Mouse (Mus musculus) 3T3-L1 (cell line): Measurements from ENCODE around the gene B430305J03Rik.
A peak's percentile ranks its signal among the peaks of the same experiment; 100 is the strongest.

ENCODE experiments used
- DNase-seq: peaks from one replicate; pipeline ENCODE4 v3.0.0-alpha.2; 2015; ENCODE audit warnings: low read depth, low spot score

B430305J03Rik gene

DNA sequence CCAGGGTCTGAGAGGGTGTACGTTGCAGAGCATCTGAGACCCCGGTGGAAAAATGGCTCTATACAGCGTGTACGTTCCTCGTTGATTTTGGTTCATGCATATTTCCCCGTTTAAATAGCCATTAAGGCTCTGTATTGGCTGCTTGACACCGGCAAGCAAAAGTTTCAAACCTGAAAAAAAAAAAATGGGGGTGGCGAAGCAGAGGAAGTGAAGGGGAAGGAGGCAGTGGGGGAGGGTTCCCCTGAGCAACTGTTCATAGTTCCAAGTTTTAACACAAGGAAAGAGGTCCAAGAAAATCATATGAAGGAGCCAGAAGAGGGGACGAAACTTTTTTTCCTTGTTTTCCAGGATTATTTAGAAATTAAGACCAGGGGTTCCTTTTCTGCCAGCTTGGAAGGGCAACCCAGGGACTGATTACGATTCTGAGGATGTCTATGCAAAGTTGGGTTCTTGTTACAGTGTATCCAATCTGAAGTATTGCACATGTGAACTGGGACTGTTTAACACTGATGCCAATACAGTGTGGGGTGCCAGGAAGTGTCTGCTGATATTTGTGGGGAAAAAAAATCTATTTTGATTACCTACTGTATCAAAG lies at the start of gene B430305J03Rik:
TSS of gene B430305J03Rik (minus strand) at position 173 of the 595 bp plus-strand sequence.
- peak; percentile 55 for DNase-seq

DNA sequence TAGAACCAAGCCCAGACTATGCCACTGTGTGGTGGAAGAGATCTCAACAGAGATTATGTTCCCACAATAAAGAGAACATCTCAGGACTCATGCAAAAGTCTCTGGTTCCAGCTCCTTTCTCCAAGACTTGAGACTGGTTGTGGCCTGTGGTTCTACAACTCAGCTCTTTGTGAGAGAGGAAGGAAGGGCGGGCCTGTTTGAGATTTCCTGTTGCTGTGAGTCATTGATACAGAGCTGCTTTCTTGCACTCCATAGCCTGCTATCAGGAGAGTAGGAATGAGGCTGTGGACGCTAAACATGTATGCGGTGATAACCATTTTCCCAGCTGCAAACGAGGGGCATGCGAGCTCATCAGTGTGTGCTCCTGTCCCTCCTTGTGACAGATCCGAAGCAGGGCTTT lies 43.9 kb upstream of the B430305J03Rik start:
- DNase-seq, result peak; percentile 68

DNA sequence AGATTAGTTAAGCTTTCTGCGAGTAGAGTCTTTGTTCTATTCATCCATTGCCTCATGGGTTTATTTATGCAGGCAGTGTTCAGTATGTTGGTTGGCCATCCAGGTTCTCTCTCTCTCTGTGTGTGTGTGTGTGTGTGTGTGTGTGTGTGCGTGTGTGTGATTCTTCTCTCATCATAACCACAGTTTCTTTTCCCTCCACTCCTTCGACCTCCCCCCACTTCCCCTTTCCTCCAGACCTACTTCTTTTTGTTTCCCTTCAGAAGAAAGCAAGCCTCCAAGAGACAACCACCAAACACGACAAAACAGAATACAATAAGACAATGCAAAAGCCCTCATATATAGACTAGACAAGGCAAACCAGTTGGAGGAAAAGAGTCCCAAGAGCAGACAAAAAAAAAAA lies 41.2 kb upstream of the B430305J03Rik start:
- no peak for DNase-seq

DNA sequence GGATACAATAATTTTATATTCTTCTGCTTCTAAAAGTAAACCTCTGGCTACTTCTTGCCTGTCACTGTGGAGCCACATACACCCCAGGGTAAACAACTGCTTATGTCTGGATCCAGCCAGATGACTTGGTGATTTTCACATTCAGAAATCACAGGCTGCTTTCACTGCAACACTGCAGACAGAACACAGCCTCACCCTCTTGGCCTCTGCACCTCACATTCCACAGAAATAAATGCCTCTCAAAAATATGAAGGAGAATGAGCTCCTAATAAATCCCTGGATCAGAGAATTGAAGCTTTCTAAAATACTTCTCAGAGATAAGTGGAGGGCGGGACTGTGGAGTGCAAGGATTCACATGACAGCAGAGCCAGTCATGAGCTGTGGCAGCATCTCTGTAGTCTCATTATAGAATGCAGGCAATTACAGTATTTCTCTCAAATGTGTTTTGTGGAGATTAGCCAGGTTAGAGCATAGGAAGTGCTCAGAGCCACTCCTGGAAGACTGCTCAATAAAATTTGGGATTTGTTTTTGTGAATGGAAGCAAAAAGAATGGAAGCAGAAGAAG lies 35.2 kb upstream of the B430305J03Rik start:
- peak; percentile 62 for DNase-seq

DNA sequence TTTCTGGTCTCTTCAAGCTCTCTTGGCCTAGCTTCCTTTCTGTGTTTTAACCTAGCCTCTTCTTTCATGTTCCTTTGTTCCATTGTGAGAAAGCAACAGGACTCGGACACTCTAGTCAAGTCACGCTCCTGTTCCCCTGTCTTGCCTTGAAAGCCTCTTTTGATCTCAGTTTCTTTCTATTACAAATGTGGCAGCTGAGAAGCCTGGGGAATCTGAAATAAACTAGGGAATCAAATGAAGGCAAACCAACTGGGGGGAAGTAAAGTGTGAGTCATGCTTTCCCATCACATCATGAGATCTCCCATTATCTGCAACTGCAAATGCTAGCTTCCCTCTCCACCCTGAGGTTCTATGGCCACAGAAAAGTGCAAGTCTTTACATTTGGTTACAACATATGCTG lies 31.0 kb upstream of the B430305J03Rik start:
- peak; percentile 60 for DNase-seq

DNA sequence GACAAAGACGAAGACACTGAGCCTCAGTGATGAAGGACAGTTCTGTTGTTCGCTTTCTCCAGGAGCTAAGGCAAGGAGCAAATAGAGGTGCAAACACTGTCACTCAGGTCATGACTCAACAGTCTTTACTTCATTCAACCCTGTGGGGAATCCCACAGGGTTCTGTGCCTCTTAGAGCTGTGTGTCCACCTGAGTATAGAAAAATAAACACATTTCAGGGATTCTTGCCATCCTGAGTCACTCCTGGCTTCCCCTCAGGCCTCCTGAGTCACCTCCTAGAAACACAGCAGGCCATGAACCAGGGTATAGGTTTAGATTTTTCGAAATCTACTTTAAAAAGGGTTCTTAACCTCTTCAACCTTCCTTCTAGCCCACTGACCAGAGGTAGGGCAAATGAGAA lies 29.6 kb upstream of the B430305J03Rik start:
- DNase-seq, result peak; percentile 91

- DNase-seq, result no peak
Measured at GRCm38 (mm10) chr3:61393520-61393919, 27.8 kb upstream of the B430305J03Rik start.

DNA sequence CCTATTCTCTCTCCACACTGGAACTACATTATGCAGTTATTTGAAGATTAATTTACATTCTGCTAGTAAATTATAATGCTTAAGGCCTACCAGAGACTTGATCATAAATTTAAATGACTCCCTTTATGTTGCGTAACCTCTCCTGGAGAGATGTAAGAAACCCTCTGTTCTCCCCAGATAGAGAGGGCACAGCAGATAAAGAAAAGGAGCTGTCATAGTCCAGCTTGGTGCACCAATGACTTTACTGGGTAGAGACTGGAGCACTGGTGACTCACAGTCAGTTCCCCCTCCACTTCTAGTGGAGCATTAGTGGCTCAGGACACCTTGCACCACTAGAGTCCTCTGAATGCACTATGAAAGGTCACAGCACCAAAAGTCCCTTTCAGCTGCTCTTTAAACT lies 27.1 kb upstream of the B430305J03Rik start:
- DNase-seq, result peak; percentile 31

GRCm38 (mm10) chr3:61391564-61391963 lies 25.8 kb upstream of the B430305J03Rik start:
- DNase-seq, result peak; percentile 87

DNA sequence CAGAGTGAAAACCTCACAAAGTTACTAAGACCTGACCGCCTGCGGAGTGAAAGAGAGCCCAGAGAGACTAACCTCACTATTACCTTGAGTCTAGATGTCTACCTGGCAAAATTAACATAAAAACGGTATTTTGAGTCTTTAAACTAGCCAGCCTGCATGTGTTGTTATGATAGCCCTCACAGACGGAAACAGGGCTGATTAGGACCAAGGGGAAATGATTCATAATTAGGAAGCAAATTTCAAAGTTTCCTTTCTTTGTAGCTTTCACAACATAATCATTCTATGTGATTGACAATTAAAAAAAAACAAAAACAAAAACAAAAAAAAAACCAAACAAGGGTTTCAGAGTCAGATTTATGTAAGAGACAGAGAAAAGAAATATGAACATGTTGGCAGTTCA lies 20.6 kb upstream of the B430305J03Rik start:
- no peak for DNase-seq

DNA sequence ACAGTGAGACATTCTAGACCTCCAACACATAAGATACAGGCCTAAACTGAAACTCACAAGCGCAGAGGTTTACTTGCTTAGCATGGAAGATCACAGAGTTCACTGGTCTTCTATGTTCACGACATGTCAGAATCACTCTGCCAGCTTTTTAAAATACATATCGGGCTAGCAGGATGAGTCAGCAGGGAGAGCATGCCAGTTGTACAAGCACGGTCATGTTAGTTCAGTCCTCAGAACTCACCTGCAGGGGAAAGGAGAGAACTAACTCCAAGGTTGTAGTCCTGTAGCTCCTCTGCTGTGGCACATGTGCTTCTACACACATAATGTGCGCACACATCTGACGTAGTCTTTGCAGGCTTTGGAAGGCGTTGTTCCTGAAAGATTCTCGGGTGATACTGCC lies 10.2 kb upstream of the B430305J03Rik start:
- no peak for DNase-seq

DNA sequence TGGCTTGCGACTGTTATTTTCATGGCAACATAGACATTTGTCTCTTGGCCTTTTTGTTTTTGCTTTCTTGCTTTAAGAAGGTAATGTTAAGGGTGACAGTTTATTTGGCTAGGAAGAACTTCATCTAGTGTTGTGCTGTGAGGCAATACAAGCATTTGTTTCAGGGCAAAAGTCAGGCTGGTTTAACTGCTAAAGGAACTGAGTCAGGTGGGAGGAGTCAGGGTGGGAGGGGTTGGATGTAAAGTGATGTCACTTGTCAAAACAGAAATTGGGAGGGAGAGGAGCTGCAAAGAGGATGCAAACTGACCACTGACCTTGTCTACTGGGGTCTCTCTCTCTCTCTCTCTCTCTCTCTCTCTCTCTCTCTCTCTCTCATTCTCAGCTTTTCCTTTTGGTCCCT lies 2.7 kb upstream of the B430305J03Rik start:
- peak; percentile 65 for DNase-seq

DNA sequence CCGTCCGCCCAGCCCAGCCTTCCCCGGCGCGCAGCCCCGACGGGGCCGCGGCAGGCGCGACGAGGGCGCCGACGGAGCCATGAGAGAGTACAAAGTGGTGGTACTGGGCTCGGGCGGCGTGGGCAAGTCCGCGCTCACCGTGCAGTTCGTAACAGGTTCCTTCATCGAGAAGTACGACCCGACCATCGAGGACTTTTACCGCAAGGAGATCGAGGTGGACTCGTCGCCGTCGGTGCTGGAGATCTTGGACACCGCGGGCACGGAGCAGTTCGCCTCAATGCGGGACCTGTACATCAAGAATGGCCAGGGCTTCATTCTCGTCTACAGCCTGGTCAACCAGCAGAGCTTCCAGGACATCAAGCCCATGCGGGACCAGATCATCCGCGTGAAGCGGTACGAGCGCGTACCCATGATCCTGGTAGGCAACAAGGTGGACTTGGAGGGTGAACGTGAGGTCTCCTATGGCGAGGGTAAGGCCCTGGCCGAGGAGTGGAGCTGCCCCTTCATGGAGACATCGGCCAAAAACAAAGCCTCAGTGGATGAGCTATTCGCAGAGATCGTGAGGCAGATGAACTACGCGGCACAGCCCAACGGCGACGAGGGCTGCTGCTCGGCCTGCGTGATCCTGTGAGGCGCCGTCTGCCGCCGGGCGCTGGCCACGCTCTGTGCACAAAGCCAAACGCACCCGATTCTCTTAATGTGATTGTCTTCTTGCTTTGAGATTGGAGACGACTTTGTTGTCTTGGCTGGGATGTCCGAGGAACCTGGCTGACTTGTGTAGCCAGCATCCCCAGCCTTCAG lies 573 bp downstream of the B430305J03Rik start:
- peak; percentile 66 for DNase-seq

- no peak for DNase-seq
Measured at GRCm38 (mm10) chr3:61364661-61364977, 1.1 kb downstream of the B430305J03Rik start.

GRCm38 (mm10) chr3:61363989-61364660 lies 1.6 kb downstream of the B430305J03Rik start:
- peak; percentile 90 for DNase-seq

GRCm38 (mm10) chr3:61363161-61363988 lies 2.4 kb downstream of the B430305J03Rik start:
- DNase-seq, result peak; percentile 100

GRCm38 (mm10) chr3:61362821-61363160 lies 3.0 kb downstream of the B430305J03Rik start:
- no peak for DNase-seq

DNA sequence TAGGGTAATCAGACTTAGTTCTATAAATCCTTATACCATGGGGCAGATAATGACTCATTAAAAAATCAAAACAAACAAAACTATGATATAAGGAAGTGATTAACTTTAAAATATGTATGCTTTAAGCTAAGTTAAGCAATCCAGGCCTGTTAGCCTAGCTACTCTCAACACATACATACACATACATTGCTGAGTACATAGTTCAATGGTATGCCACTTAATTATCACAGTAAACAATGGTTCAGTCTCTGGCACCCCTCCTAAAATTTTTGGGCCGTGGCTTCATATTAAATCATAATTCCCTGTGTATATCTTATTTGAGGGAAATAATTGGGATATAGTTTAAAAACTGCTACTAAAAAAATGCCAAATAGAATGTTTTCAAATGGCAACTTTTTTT lies 4.4 kb downstream of the B430305J03Rik start, which contains the start of gene Rap2b:
TSS of gene Rap2b (plus strand) at position 301 of the 400 bp plus-strand sequence.
- no peak for DNase-seq

DNA sequence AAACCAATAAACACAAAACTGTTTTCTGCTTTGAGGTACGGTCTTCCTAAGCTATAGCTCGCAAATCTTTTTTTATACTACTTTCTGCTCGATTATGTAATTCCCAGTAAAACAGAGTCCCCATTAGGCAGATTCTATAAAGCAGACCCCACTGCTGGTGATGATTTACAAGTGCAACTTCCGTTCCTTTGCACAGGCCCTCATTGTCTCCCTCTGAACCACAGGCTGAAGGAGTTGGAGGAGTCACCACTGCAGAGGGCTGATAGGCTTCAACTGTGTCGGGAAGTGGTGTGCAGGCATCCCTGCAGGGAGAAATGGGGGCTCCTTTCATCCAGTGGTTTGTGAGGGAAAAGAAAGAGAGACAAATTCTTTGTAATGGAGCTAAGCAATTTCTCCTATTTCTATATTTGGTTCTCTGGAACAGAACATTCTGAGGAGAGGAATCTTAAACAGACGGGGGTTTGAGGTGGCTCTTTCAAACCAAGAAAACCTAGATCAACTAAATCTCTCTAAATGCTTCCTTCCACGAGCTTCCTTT lies 6.9 kb downstream of the B430305J03Rik start:
- DNase-seq, result no peak

- no peak for DNase-seq
Measured at GRCm38 (mm10) chr3:61358107-61358506, 7.6 kb downstream of the B430305J03Rik start.

- DNase-seq, result peak; percentile 75
Measured at GRCm38 (mm10) chr3:61355464-61355863, 10.3 kb downstream of the B430305J03Rik start.
